Mouse (Mus musculus) heart, adult 18-20 months (tissue): ENCODE measurements around the gene Cenpo. TPM values are rescaled to one million over a fixed set of nuclear protein-coding genes. Genes with fewer than 3 reads are reported as not detected.

ENCODE experiments used
- total RNA-seq, 2 experiments: library from RNA; stranded (reverse); gene quantifications; 2 replicates each; pipeline ENCODE4 v1.2.3; 2021

Cenpo gene
- total RNA-seq, 2 experiments from 2014 or later: 1.8 to 2.9 TPM

Other genes starting within 250 kb of the Cenpo start
- 10 to 100 TPM in 1 of 2 experiments, 1 to 10 TPM in 1; 5.2 to 11.0 TPM for gene Efr3b, start 195.4 kb downstream of the Cenpo start, total RNA-seq
- gene Dnajc27, start 151.7 kb downstream of the Cenpo start, total RNA-seq: 10 to 100 TPM in 1 of 2 experiments, 1 to 10 TPM in 1; 8.7 to 10.0 TPM
- gene Adcy3, start 101.2 kb downstream of the Cenpo start, total RNA-seq: 1 to 10 TPM; 3.4 to 5.2 TPM
- 1 to 10 TPM; 3.9 to 4.6 TPM for gene Ptrhd1, start 267 bp downstream of the Cenpo start, total RNA-seq
- gene Ncoa1, start 242.9 kb upstream of the Cenpo start, total RNA-seq: 10 to 100 TPM; 28.9 to 29.0 TPM